Mouse (Mus musculus): ENCODE data around the gene Zbtb25.

DNA sequence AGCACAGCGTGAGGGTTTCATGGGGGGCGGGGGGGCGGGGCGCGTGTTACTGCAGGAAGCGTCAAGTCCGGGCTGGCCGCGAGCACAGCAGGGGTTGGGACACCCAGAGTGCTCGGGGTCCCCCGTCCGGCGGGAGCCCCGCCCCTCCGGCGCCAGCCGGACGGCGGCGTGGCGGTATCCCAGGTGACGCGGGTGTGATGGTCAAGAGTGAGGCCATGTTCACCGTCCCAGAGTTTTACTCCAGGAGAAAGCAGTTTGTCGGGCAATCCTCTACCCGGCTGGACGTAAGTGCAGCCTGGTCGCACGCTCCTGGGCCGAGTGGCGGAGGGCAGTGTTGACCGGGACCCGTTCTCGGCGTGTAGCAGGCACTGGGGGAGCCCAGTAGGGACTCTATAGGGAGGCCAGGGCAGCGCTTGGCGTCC lies 48.0 kb upstream of the Zbtb25 start, which contains the start of gene Ppp1r36:
- TF ChIP-seq POLR2A (IDR thresholded peaks at IDR 0.05; ENCODE audit: control insufficient read depth in 1 of 2, insufficient read depth in 1 of 2, low read depth in 1 of 2, low read length in 2 of 2, poor library complexity in 1 of 2) (no peak), CTCF (IDR thresholded peaks at IDR 0.05 in 2 of 3, conservative IDR thresholded peaks at IDR 0.05 in 1 of 3; ENCODE audit: control insufficient read depth in 1 of 3, insufficient read depth in 1 of 3, low read depth in 2 of 3, low read length in 3 of 3, poor library complexity in 1 of 3, severe bottlenecking in 1 of 3) (no peak), MEF2A (IDR thresholded peaks at IDR 0.05; ENCODE audit: extremely low read depth, insufficient replicate concordance, low read depth, low read length, poor library complexity, severe bottlenecking) (no peak), E2F4 (IDR thresholded peaks at IDR 0.05; ENCODE audit: borderline replicate concordance, low read depth, low read length) (no peak), RCOR1 (IDR thresholded peaks at IDR 0.05; ENCODE audit: low read depth, low read length) (no peak), EP300 (IDR thresholded peaks at IDR 0.05; ENCODE audit: low read depth in 1 of 2, low read length in 2 of 2) (no peak), MAFK (IDR thresholded peaks at IDR 0.05; ENCODE audit: borderline replicate concordance, low read depth, low read length) (no peak)
